Mouse (Mus musculus): ENCODE results near the gene Cct2. TPM values are rescaled to one million over a fixed set of nuclear protein-coding genes. Genes with fewer than 3 reads are reported as not detected.

The Cct2 gene
- polyA plus RNA-seq, 1 experiment from 2014 or later = 249 TPM

DNA sequence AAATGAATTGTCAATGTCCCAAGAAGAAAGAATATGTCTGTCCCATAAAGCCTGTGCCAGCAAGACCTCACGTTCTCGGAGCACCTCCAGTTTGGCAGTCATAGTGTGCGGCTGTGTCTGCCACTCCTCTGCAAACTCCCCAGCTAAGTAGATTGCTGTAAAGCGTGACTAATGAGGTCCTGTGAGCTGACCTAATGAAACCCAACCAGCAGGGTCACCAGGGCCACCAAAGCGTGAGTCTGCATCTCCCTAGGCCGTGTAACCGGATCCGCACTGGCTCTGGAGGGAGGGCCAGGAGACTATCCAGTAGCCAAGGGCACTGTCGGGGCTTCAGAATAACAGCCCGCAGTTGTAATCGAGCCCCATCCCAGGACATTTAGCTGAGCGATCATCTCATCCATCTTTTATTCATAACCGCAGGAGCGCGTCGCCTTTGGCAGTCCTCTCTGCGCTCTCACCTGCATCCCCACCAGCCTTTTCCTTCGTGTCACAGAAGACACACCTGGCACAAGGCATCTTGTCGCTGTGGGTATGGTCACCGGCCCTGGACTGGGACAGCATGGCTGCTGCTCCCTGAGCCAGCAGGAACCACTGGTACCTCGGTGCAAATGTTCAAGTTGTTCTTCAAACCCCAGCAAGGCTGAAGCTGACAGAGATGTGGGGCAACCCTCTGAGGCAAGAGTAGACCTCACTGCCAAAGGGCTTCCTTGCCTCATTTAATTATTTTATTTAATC is 42.4 kb downstream of the Cct2 start:
- H3K4me2 ChIP-seq = no peak overlapping the region
- no peak overlapping the region for H3K9ac ChIP-seq
- H3K36me3 ChIP-seq = no peaks in the 10 kb centered on the region
- no peak for ATAC-seq
- peaks cover 8% of the 10 kb centered on the region for H3K9me3 ChIP-seq (replicated peaks)
- peaks cover 47% of the 10 kb centered on the region for H3K27me3 ChIP-seq (replicated peaks)
- H3K4me3 ChIP-seq = no peak overlapping the region
- no peak overlapping the region for H3K27ac ChIP-seq
- 47% methylated on average over 21 of the region's 21 CpGs for WGBS (ENCODE audit: insufficient replicate concordance)
- H3K4me1 ChIP-seq = no peaks in the 10 kb centered on the region

DNA sequence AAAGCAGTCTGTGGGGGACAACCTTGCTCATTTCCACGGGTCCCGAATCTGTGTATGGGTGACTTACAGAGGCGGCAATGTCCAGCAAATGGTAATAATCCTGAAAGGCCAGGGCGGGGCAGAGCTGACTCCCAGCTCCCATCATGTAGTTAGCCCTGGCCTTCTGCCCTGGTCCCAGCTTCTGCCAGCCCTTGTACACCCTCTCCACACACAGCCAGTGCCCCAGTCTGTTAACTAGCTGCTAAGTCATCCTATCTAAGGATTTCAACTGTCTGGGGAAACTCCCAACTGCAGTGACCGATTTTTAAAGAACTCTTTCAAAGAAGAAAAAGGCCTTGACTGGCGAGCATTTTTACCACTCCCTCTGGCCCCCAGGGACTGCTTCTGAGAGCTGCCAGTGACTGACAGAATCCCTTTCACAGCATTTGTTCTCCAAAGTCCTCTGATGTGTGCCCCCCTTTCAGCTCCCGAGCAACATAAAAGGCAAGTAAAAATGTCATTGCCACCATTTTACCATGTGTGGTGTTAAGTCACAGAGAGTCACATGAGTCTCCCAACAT is 45.3 kb downstream of the Cct2 start:
- ATAC-seq = no peak
- WGBS (ENCODE audit: insufficient replicate concordance) = 67% methylated on average over 7 of the region's 7 CpGs
- H3K4me2 ChIP-seq = no peak overlapping the region

GRCm38 (mm10) chr10:117014565-117014964 is 49.0 kb downstream of the Cct2 start:
- ATAC-seq = no peak
- WGBS (ENCODE audit: insufficient replicate concordance) = 86% methylated on average over 5 of the region's 5 CpGs
- H3K4me2 ChIP-seq = no peak overlapping the region

More for the DNA sequence above, 45.3 kb downstream of the Cct2 start:
- Histone ChIP-seq H3K9ac (no peak overlapping the region), H3K27me3 (replicated peaks) (peaks cover 21% of the 10 kb centered on the region), H3K4me1 (no peaks in the 10 kb centered on the region), H3K36me3 (no peaks in the 10 kb centered on the region), H3K4me3 (no peak overlapping the region), H3K27ac (no peak overlapping the region), H3K9me3 (replicated peaks) (peaks cover 8% of the 10 kb centered on the region)

DNA sequence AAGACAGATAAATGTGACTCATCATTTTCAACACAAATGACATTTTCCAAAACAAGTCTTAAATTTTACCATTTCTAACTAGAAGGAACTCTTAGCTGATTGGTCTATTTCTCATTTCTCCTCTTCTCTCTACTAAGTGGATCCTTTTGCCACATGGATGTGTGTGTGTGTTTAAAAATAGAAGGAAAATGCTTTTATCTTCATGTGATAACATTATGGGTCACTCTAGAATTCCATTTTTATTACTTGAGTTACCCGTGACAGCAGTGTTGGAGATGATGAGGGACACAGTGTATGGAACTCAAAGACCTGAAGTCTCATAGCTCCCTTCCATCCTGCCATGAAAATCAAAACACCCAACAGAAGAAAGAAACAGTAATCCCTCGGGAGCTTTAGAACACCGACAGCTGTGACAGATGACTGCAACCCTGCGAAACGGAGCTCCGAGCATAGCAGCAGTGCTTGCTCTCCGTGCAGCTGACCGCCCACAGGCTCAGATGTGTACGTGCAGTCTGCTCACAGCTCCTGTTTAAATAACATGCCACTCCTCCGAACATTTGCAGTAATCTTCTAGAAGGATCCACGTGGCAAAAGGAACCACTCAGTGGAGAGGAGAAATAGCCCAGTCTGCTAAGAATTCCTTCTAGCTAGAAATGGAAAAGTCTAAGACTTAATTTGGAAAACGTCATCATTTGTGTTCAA is 49.8 kb downstream of the Cct2 start:
- H3K4me1 ChIP-seq = no peaks in the 10 kb centered on the region
- no peak overlapping the region for H3K9ac ChIP-seq
- no peak overlapping the region for H3K4me2 ChIP-seq
- no peaks in the 10 kb centered on the region for H3K36me3 ChIP-seq
- H3K27me3 ChIP-seq (replicated peaks) = no peaks in the 10 kb centered on the region
- peaks cover 8% of the 10 kb centered on the region for H3K9me3 ChIP-seq (replicated peaks)
- H3K27ac ChIP-seq = no peak overlapping the region
- WGBS (ENCODE audit: insufficient replicate concordance) = 61% methylated on average over 12 of the region's 12 CpGs
- no peak for ATAC-seq
- no peak overlapping the region for H3K4me3 ChIP-seq

More at GRCm38 (mm10) chr10:117014565-117014964, 49.0 kb downstream of the Cct2 start:
- Histone ChIP-seq H3K4me1 (no peaks in the 10 kb centered on the region), H3K4me3 (no peak overlapping the region), H3K9ac (no peak overlapping the region), H3K27me3 (replicated peaks) (no peaks in the 10 kb centered on the region), H3K9me3 (replicated peaks) (peaks cover 8% of the 10 kb centered on the region), H3K36me3 (no peaks in the 10 kb centered on the region), H3K27ac (no peak overlapping the region)

GRCm38 (mm10) chr10:117011047-117011446 is 52.6 kb downstream of the Cct2 start:
- Histone ChIP-seq H3K4me1 (no peaks in the 10 kb centered on the region), H3K36me3 (no peaks in the 10 kb centered on the region), H3K4me2 (no peak overlapping the region), H3K27ac (no peak overlapping the region), H3K27me3 (replicated peaks) (no peaks in the 10 kb centered on the region), H3K9me3 (replicated peaks) (no peaks in the 10 kb centered on the region), H3K9ac (no peak overlapping the region), H3K4me3 (no peak overlapping the region)
- 57% methylated on average over 8 of the region's 8 CpGs for WGBS (ENCODE audit: insufficient replicate concordance)
- no peak for ATAC-seq

GRCm38 (mm10) chr10:117009691-117010090 is 53.9 kb downstream of the Cct2 start:
- H3K9ac ChIP-seq = no peak overlapping the region
- no peaks in the 10 kb centered on the region for H3K4me1 ChIP-seq
- no peak for ATAC-seq
- H3K9me3 ChIP-seq (replicated peaks) = no peaks in the 10 kb centered on the region
- H3K27ac ChIP-seq = no peak overlapping the region
- no peaks in the 10 kb centered on the region for H3K36me3 ChIP-seq
- no peak overlapping the region for H3K4me3 ChIP-seq
- peaks cover 3% of the 10 kb centered on the region; the same call in 1 of the 2 replicates for H3K27me3 ChIP-seq (replicated peaks)
- whole genome bisulfite sequencing (ENCODE audit: insufficient replicate concordance) = 66% methylated on average over 6 of the region's 6 CpGs
- no peak overlapping the region for H3K4me2 ChIP-seq

- Histone ChIP-seq H3K4me3 (no peak overlapping the region), H3K4me2 (no peak overlapping the region), H3K9me3 (replicated peaks) (no peaks in the 10 kb centered on the region), H3K36me3 (no peaks in the 10 kb centered on the region), H3K9ac (no peak overlapping the region), H3K4me1 (no peaks in the 10 kb centered on the region), H3K27me3 (replicated peaks) (peaks cover 5% of the 10 kb centered on the region; the same call in 1 of the 2 replicates), H3K27ac (no peak overlapping the region)
- 60% methylated on average over 12 of the region's 12 CpGs for WGBS (ENCODE audit: insufficient replicate concordance)
- no peak for ATAC-seq
These were observed 57.7 kb downstream of the Cct2 start for GRCm38 (mm10) chr10:117005707-117006464.

GRCm38 (mm10) chr10:117004695-117005094 is 58.9 kb downstream of the Cct2 start:
- 73% methylated on average over 5 of the region's 5 CpGs for WGBS (ENCODE audit: insufficient replicate concordance)
- H3K9me3 ChIP-seq (replicated peaks) = no peaks in the 10 kb centered on the region
- no peak for ATAC-seq

More at GRCm38 (mm10) chr10:117004695-117005094, 58.9 kb downstream of the Cct2 start:
- no peak overlapping the region for H3K27ac ChIP-seq
- peaks cover 5% of the 10 kb centered on the region; the same call in 1 of the 2 replicates for H3K27me3 ChIP-seq (replicated peaks)
- H3K4me2 ChIP-seq = no peak overlapping the region
- H3K4me3 ChIP-seq = no peak overlapping the region
- no peaks in the 10 kb centered on the region for H3K4me1 ChIP-seq
- H3K36me3 ChIP-seq = no peaks in the 10 kb centered on the region
- H3K9ac ChIP-seq = no peak overlapping the region

Other genes starting within 250 kb of the Cct2 start
- 0.05 TPM in 1 of 2 replicates, not detected in the other for gene Myrfl, start 166.9 kb downstream of the Cct2 start, polyA plus RNA-seq (2016; fragmentation: Nextera tagmentation; extraction: Ambion mirVana)
- gene Rab3ip, start 113.0 kb downstream of the Cct2 start, polyA plus RNA-seq (2016; fragmentation: Nextera tagmentation; extraction: Ambion mirVana) = 11.7 and 12.1 TPM in 2 replicates
- not detected in 2 replicates for gene Gm10271, start 91.2 kb downstream of the Cct2 start, polyA plus RNA-seq (2016; fragmentation: Nextera tagmentation; extraction: Ambion mirVana)
- gene Best3, start 77.5 kb downstream of the Cct2 start, polyA plus RNA-seq (2016; fragmentation: Nextera tagmentation; extraction: Ambion mirVana) = 0.06 TPM in 1 of 2 replicates, not detected in the other
- not detected in 2 replicates for gene Lrrc10, start 18.5 kb downstream of the Cct2 start, polyA plus RNA-seq (2016; fragmentation: Nextera tagmentation; extraction: Ambion mirVana)
- 11.3 and 13.3 TPM in 2 replicates for gene Frs2, start 84.7 kb upstream of the Cct2 start, polyA plus RNA-seq (2016; fragmentation: Nextera tagmentation; extraction: Ambion mirVana)
- gene Yeats4, start 160.7 kb upstream of the Cct2 start, polyA plus RNA-seq (2016; fragmentation: Nextera tagmentation; extraction: Ambion mirVana) = 54.0 and 61.9 TPM in 2 replicates
- not detected in 2 replicates for gene 9530003J23Rik, start 174.9 kb upstream of the Cct2 start, polyA plus RNA-seq (2016; fragmentation: Nextera tagmentation; extraction: Ambion mirVana)
- gene Lyz2, start 218.5 kb upstream of the Cct2 start, polyA plus RNA-seq (2016; fragmentation: Nextera tagmentation; extraction: Ambion mirVana) = 115 and 120 TPM in 2 replicates
- not detected in 2 replicates for gene Lyz1, start 229.1 kb upstream of the Cct2 start, polyA plus RNA-seq (2016; fragmentation: Nextera tagmentation; extraction: Ambion mirVana)

Measured in liver, embryonic 12.5 days (tissue).